Mouse (Mus musculus): ENCODE data around the gene Slc6a21. TPM values are rescaled to one million over a fixed set of nuclear protein-coding genes. Genes with fewer than 3 reads are reported as not detected.
"Not testable (repeated sequence)": the region's sequence is repeated elsewhere in the genome, so short reads cannot be mapped to it uniquely, and the experiment has no call there.

The Slc6a21 gene
- polyA plus RNA-seq, 1 experiment from 2014 or later = not detected

- peaks cover 26% of the 10 kb centered on the region for H3K27me3 ChIP-seq
- peaks cover 31% of the 10 kb centered on the region for H3K36me3 ChIP-seq
- no peak overlapping the region for H3K27ac ChIP-seq
- peak overlapping the region; percentile 57 for H3K4me2 ChIP-seq
- peak overlapping the region; percentile 29 for H3K4me3 ChIP-seq (replicated peaks)
- no peak overlapping the region for H3K9ac ChIP-seq
- peaks cover 48% of the 10 kb centered on the region for H3K4me1 ChIP-seq
- 26% methylated on average over 17 of the region's 17 CpGs for WGBS
- peak; percentile 13; the same call in 1 of the 2 replicates for ATAC-seq (replicated peaks; ENCODE audit: low FRiP score)
- H3K9me3 ChIP-seq (replicated peaks) = no peaks in the 10 kb centered on the region
Measured at GRCm38 (mm10) chr7:45235656-45236180, 41.6 kb upstream of the Slc6a21 start.

- no peak overlapping the region for H3K4me3 ChIP-seq (replicated peaks)
- no peak overlapping the region for H3K9ac ChIP-seq
- H3K27ac ChIP-seq = no peak overlapping the region
- WGBS = 77% methylated on average over 17 of the region's 17 CpGs
- H3K4me1 ChIP-seq = peaks cover 50% of the 10 kb centered on the region
- no peaks in the 10 kb centered on the region for H3K9me3 ChIP-seq (replicated peaks)
- peaks cover 26% of the 10 kb centered on the region for H3K27me3 ChIP-seq
- H3K4me2 ChIP-seq = peak overlapping the region; percentile 9; the same call in 1 of the 2 replicates
- ATAC-seq (replicated peaks; ENCODE audit: low FRiP score) = no peak
- H3K36me3 ChIP-seq = peaks cover 8% of the 10 kb centered on the region
Measured at GRCm38 (mm10) chr7:45237747-45238699, 39.3 kb upstream of the Slc6a21 start.

GRCm38 (mm10) chr7:45238723-45239496 lies 38.4 kb upstream of the Slc6a21 start, which contains the start of gene Cd37:
Gene Cd37 (minus strand): TSS chr7:45239115.
- no peak within 1 kb of the TSS for H3K4me3 ChIP-seq (replicated peaks)
- H3K27ac ChIP-seq = no peak within 1 kb of the TSS
- no peak for ATAC-seq (replicated peaks; ENCODE audit: low FRiP score)
- peaks cover under 1% of the 10 kb centered on the region; the same call in 1 of the 2 replicates for H3K36me3 ChIP-seq
- no peaks in the 10 kb centered on the region for H3K9me3 ChIP-seq (replicated peaks)
- no peak within 1 kb of the TSS for H3K9ac ChIP-seq
- peaks cover 26% of the 10 kb centered on the region for H3K27me3 ChIP-seq
- WGBS = 42% methylated on average over 20 of the region's 20 CpGs
- peaks cover 41% of the 10 kb centered on the region for H3K4me1 ChIP-seq
- peak within 1 kb of the TSS; percentile 9; the same call in 1 of the 2 replicates for H3K4me2 ChIP-seq

GRCm38 (mm10) chr7:45240109-45240508 lies 37.2 kb upstream of the Slc6a21 start:
- Histone ChIP-seq H3K4me2 (no peak overlapping the region), H3K9me3 (replicated peaks) (no peaks in the 10 kb centered on the region)
- WGBS = 89% methylated on average over 7 of the region's 7 CpGs

GRCm38 (mm10) chr7:45240633-45241388 lies 36.5 kb upstream of the Slc6a21 start, which contains the start of gene Slc6a16:
Gene Slc6a16 (plus strand): TSS chr7:45241085.
- WGBS = 12% methylated on average over 53 of the region's 53 CpGs
- Histone ChIP-seq H3K27ac (0 out of 2 replicates have a peak within 1 kb of the TSS, but pooled peaks have one; percentile 38), H3K9ac (peak within 1 kb of the TSS; percentile 43), H3K9me3 (replicated peaks) (no peaks in the 10 kb centered on the region), H3K36me3 (no peaks in the 10 kb centered on the region), H3K4me3 (replicated peaks) (peak within 1 kb of the TSS; percentile 32), H3K4me2 (peak within 1 kb of the TSS; percentile 58), H3K27me3 (peaks cover 29% of the 10 kb centered on the region), H3K4me1 (peaks cover 22% of the 10 kb centered on the region)
- ATAC-seq (replicated peaks; ENCODE audit: low FRiP score) = peak; percentile 55

More at GRCm38 (mm10) chr7:45240109-45240508, 37.2 kb upstream of the Slc6a21 start:
- no peak overlapping the region for H3K4me3 ChIP-seq (replicated peaks)
- peaks cover 29% of the 10 kb centered on the region for H3K27me3 ChIP-seq
- no peak overlapping the region for H3K9ac ChIP-seq
- no peak overlapping the region for H3K27ac ChIP-seq
- ATAC-seq (replicated peaks; ENCODE audit: low FRiP score) = no peak
- no peaks in the 10 kb centered on the region for H3K36me3 ChIP-seq
- H3K4me1 ChIP-seq = peaks cover 29% of the 10 kb centered on the region

- 70% methylated on average over 6 of the region's 6 CpGs for WGBS
- peaks cover 24% of the 10 kb centered on the region for H3K27me3 ChIP-seq
- H3K9ac ChIP-seq = no peak overlapping the region
- 0 out of 2 replicates have a peak overlapping the region, but pooled peaks have one; percentile 38 for H3K27ac ChIP-seq
- H3K4me1 ChIP-seq = peaks cover 19% of the 10 kb centered on the region
- no peak for ATAC-seq (replicated peaks; ENCODE audit: low FRiP score)
- no peaks in the 10 kb centered on the region for H3K36me3 ChIP-seq
- peak overlapping the region; percentile 32 for H3K4me3 ChIP-seq (replicated peaks)
- H3K4me2 ChIP-seq = peak overlapping the region; percentile 58
- H3K9me3 ChIP-seq (replicated peaks) = no peaks in the 10 kb centered on the region
Measured at GRCm38 (mm10) chr7:45241389-45241749, 35.9 kb upstream of the Slc6a21 start.

- Histone ChIP-seq H3K4me3 (replicated peaks) (no peak overlapping the region), H3K4me1 (no peaks in the 10 kb centered on the region), H3K9me3 (replicated peaks) (no peaks in the 10 kb centered on the region), H3K27me3 (peaks cover 3% of the 10 kb centered on the region; the same call in 1 of the 2 replicates), H3K36me3 (no peaks in the 10 kb centered on the region), H3K9ac (no peak overlapping the region), H3K27ac (no peak overlapping the region), H3K4me2 (no peak overlapping the region)
- ATAC-seq (replicated peaks; ENCODE audit: low FRiP score) = no peak
- WGBS = 51% methylated on average over 3 of the region's 3 CpGs
Measured at GRCm38 (mm10) chr7:45247666-45248065, 29.6 kb upstream of the Slc6a21 start.

- Histone ChIP-seq H3K27ac (no peak overlapping the region), H3K9ac (no peak overlapping the region), H3K4me2 (no peak overlapping the region), H3K4me1 (no peaks in the 10 kb centered on the region), H3K9me3 (replicated peaks) (no peaks in the 10 kb centered on the region), H3K4me3 (replicated peaks) (no peak overlapping the region), H3K36me3 (no peaks in the 10 kb centered on the region), H3K27me3 (no peaks in the 10 kb centered on the region)
- ATAC-seq (replicated peaks; ENCODE audit: low FRiP score) = no peak
- 87% methylated on average over 8 of the region's 8 CpGs for WGBS
Measured at GRCm38 (mm10) chr7:45253806-45254205, 23.5 kb upstream of the Slc6a21 start.

GRCm38 (mm10) chr7:45255822-45256221 lies 21.5 kb upstream of the Slc6a21 start:
- not testable (repeated sequence) for H3K4me3 ChIP-seq (replicated peaks); H3K9me3 ChIP-seq (replicated peaks); H3K9ac ChIP-seq; H3K27ac ChIP-seq; H3K27me3 ChIP-seq; ATAC-seq (replicated peaks; ENCODE audit: low FRiP score); H3K4me2 ChIP-seq; H3K36me3 ChIP-seq; H3K4me1 ChIP-seq
- WGBS = 57% methylated on average over 7 of the region's 7 CpGs

- Histone ChIP-seq H3K4me1 (no peaks in the 10 kb centered on the region), H3K9ac (no peak overlapping the region), H3K36me3 (no peaks in the 10 kb centered on the region), H3K27me3 (no peaks in the 10 kb centered on the region), H3K9me3 (replicated peaks) (no peaks in the 10 kb centered on the region), H3K27ac (no peak overlapping the region), H3K4me2 (no peak overlapping the region), H3K4me3 (replicated peaks) (no peak overlapping the region)
- WGBS = 58% methylated on average over 11 of the region's 11 CpGs
- ATAC-seq (replicated peaks; ENCODE audit: low FRiP score) = no peak
Measured at GRCm38 (mm10) chr7:45257063-45257840, 20.1 kb upstream of the Slc6a21 start.

Measured in kidney, embryonic 15.5 days (tissue).